Mouse (Mus musculus) thymus, adult 18-20 months (tissue): ENCODE results near the gene Nrxn3.

Experiments
- DNase-seq, 2 experiments: peaks; one replicate each; pipeline ENCODE4 v3.0.0; 2022; ENCODE audit warnings: mixed read lengths in 2 of 2

Nrxn3 gene

GRCm38 (mm10) chr12:88722691-88723070 is at the start of gene Nrxn3:
Gene Nrxn3 (plus strand): TSS chr12:88722876.
- no peak for DNase-seq

GRCm38 (mm10) chr12:88704159-88704846 is 18.4 kb upstream of the Nrxn3 start:
- DNase-seq, result no peak

- no peak for DNase-seq
Observed at GRCm38 (mm10) chr12:88705959-88706358, 16.7 kb upstream of the Nrxn3 start.

- DNase-seq, result no peak
Observed at GRCm38 (mm10) chr12:88707786-88708185, 14.9 kb upstream of the Nrxn3 start.

GRCm38 (mm10) chr12:88709223-88709622 is 13.5 kb upstream of the Nrxn3 start:
- DNase-seq, result no peak

GRCm38 (mm10) chr12:88713456-88713855 is 9.2 kb upstream of the Nrxn3 start:
- DNase-seq, result no peak

- DNase-seq, result no peak
Observed at GRCm38 (mm10) chr12:88722031-88722690, 515 bp upstream of the Nrxn3 start.

GRCm38 (mm10) chr12:88726316-88726715 is 3.6 kb downstream of the Nrxn3 start:
- DNase-seq, result no peak

GRCm38 (mm10) chr12:88726755-88727154 is 4.1 kb downstream of the Nrxn3 start:
- DNase-seq, result no peak

- DNase-seq, result no peak
Observed at GRCm38 (mm10) chr12:88730720-88731119, 8.0 kb downstream of the Nrxn3 start.

GRCm38 (mm10) chr12:88735045-88735444 is 12.4 kb downstream of the Nrxn3 start:
- DNase-seq, result no peak

- no peak for DNase-seq
Observed at GRCm38 (mm10) chr12:88737081-88737480, 14.4 kb downstream of the Nrxn3 start.

GRCm38 (mm10) chr12:88738616-88739015 is 15.9 kb downstream of the Nrxn3 start:
- DNase-seq, result no peak

- DNase-seq, result no peak
Observed at GRCm38 (mm10) chr12:88746788-88747187, 24.1 kb downstream of the Nrxn3 start.

GRCm38 (mm10) chr12:88764791-88765190 is 42.1 kb downstream of the Nrxn3 start:
- no peak for DNase-seq

- DNase-seq, result no peak
Observed at GRCm38 (mm10) chr12:88774666-88775065, 52.0 kb downstream of the Nrxn3 start.

GRCm38 (mm10) chr12:88778036-88778435 is 55.4 kb downstream of the Nrxn3 start:
- no peak for DNase-seq

GRCm38 (mm10) chr12:88784199-88785147 is 61.8 kb downstream of the Nrxn3 start:
- DNase-seq, result no peak

- no peak for DNase-seq
Observed at GRCm38 (mm10) chr12:88793314-88793713, 70.6 kb downstream of the Nrxn3 start.

GRCm38 (mm10) chr12:88800990-88801655 is 78.4 kb downstream of the Nrxn3 start:
- no peak for DNase-seq

- DNase-seq, result no peak
Observed at GRCm38 (mm10) chr12:88801656-88802007, 79.0 kb downstream of the Nrxn3 start.

- no peak for DNase-seq
Observed at GRCm38 (mm10) chr12:88808947-88809346, 86.3 kb downstream of the Nrxn3 start.

GRCm38 (mm10) chr12:88812173-88812572 is 89.5 kb downstream of the Nrxn3 start:
- DNase-seq, result no peak
